Mouse (Mus musculus): ENCODE data around the gene Bhlhe40. TPM values are rescaled to one million over a fixed set of nuclear protein-coding genes. Genes with fewer than 3 reads are reported as not detected.

Bhlhe40 gene
- total and polyA plus RNA-seq, 3 experiments = 0.48 to 0.76 TPM; not detected in 1

GRCm38 (mm10) chr6:108655861-108656260 is 4.6 kb upstream of the Bhlhe40 start:
- Histone ChIP-seq H3K4me1 (ENCODE audit: insufficient read depth, low read depth, low read length) (no peaks in the 10 kb centered on the region), H3K4me3 (ENCODE audit: low read depth, low read length) (no peak overlapping the region), H3K36me3 (replicated peaks) (no peaks in the 10 kb centered on the region), H3K27me3 (ENCODE audit: insufficient read depth, low read length) (no peaks in the 10 kb centered on the region; the same call in 1 of the 2 replicates), H3K9me3 (replicated peaks) (no peaks in the 10 kb centered on the region; the same call in 1 of the 2 replicates)
- no peak for TF ChIP-seq GATA2 (IDR thresholded peaks at IDR 0.05; ENCODE audit: borderline replicate concordance, low read depth, low read length)
- TF ChIP-seq GATA1 (IDR thresholded peaks at IDR 0.05; ENCODE audit: borderline replicate concordance, low read length) = no peak
- no peak for TF ChIP-seq CTCF (IDR thresholded peaks at IDR 0.05; ENCODE audit: low read depth, low read length)
- no peak for TF ChIP-seq POLR2AphosphoS5 (IDR thresholded peaks at IDR 0.05; ENCODE audit: insufficient replicate concordance, low read depth, low read length)
- TF ChIP-seq TAL1 (conservative IDR thresholded peaks at IDR 0.05; ENCODE audit: low read depth, low read length) = no peak
- DNase-seq (ENCODE audit: low spot score) (no peak), ATAC-seq (ENCODE audit: extremely low read depth, insufficient number of reproducible peaks, low FRiP score, poor library complexity, severe bottlenecking) (no peak)

- Histone ChIP-seq H3K36me3 (replicated peaks) (no peaks in the 10 kb centered on the region), H3K4me1 (ENCODE audit: insufficient read depth, low read depth, low read length) (no peaks in the 10 kb centered on the region), H3K9me3 (replicated peaks) (no peaks in the 10 kb centered on the region; the same call in 1 of the 2 replicates), H3K27me3 (ENCODE audit: insufficient read depth, low read length) (no peaks in the 10 kb centered on the region; the same call in 1 of the 2 replicates), H3K4me3 (ENCODE audit: low read depth, low read length) (no peak overlapping the region)
- no peak for DNase-seq (ENCODE audit: low spot score)
- no peak for TF ChIP-seq TAL1 (conservative IDR thresholded peaks at IDR 0.05; ENCODE audit: low read depth, low read length)
- ATAC-seq (ENCODE audit: extremely low read depth, insufficient number of reproducible peaks, low FRiP score, poor library complexity, severe bottlenecking) = no peak
These were observed 2.4 kb upstream of the Bhlhe40 start for GRCm38 (mm10) chr6:108658051-108658415.

- H3K4me1 ChIP-seq (ENCODE audit: insufficient read depth, low read depth, low read length) = no peaks in the 10 kb centered on the region
- H3K36me3 ChIP-seq (replicated peaks) = no peaks in the 10 kb centered on the region
- no peak overlapping the region for H3K4me3 ChIP-seq (ENCODE audit: low read depth, low read length)
- DNase-seq (ENCODE audit: low spot score) (no peak), ATAC-seq (ENCODE audit: extremely low read depth, insufficient number of reproducible peaks, low FRiP score, poor library complexity, severe bottlenecking) (no peak)
- H3K27me3 ChIP-seq (ENCODE audit: insufficient read depth, low read length) = no peaks in the 10 kb centered on the region; the same call in 1 of the 2 replicates
- no peaks in the 10 kb centered on the region; the same call in 1 of the 2 replicates for H3K9me3 ChIP-seq (replicated peaks)
- TF ChIP-seq POLR2AphosphoS5 (IDR thresholded peaks at IDR 0.05; ENCODE audit: insufficient replicate concordance, low read depth, low read length) (no peak), TAL1 (conservative IDR thresholded peaks at IDR 0.05; ENCODE audit: low read depth, low read length) (no peak), GATA2 (IDR thresholded peaks at IDR 0.05; ENCODE audit: borderline replicate concordance, low read depth, low read length) (no peak), GATA1 (IDR thresholded peaks at IDR 0.05; ENCODE audit: borderline replicate concordance, low read length) (no peak), CTCF (IDR thresholded peaks at IDR 0.05; ENCODE audit: low read depth, low read length) (no peak)
These were observed 1.8 kb upstream of the Bhlhe40 start for GRCm38 (mm10) chr6:108658416-108659201.

GRCm38 (mm10) chr6:108659221-108659725 is 1.2 kb upstream of the Bhlhe40 start:
- Histone ChIP-seq H3K4me1 (ENCODE audit: insufficient read depth, low read depth, low read length) (no peaks in the 10 kb centered on the region), H3K4me3 (ENCODE audit: low read depth, low read length) (no peak overlapping the region), H3K9me3 (replicated peaks) (no peaks in the 10 kb centered on the region; the same call in 1 of the 2 replicates), H3K36me3 (replicated peaks) (no peaks in the 10 kb centered on the region), H3K27me3 (ENCODE audit: insufficient read depth, low read length) (no peaks in the 10 kb centered on the region; the same call in 1 of the 2 replicates)
- DNase-seq (ENCODE audit: low spot score) = no peak
- no peak for ATAC-seq (ENCODE audit: extremely low read depth, insufficient number of reproducible peaks, low FRiP score, poor library complexity, severe bottlenecking)
- TF ChIP-seq GATA1 (IDR thresholded peaks at IDR 0.05; ENCODE audit: borderline replicate concordance, low read length) (no peak), POLR2AphosphoS5 (IDR thresholded peaks at IDR 0.05; ENCODE audit: insufficient replicate concordance, low read depth, low read length) (no peak), CTCF (IDR thresholded peaks at IDR 0.05; ENCODE audit: low read depth, low read length) (no peak), GATA2 (IDR thresholded peaks at IDR 0.05; ENCODE audit: borderline replicate concordance, low read depth, low read length) (no peak), TAL1 (conservative IDR thresholded peaks at IDR 0.05; ENCODE audit: low read depth, low read length) (no peak)

GRCm38 (mm10) chr6:108659726-108660205 is 663 bp upstream of the Bhlhe40 start:
- Histone ChIP-seq H3K27me3 (ENCODE audit: insufficient read depth, low read length) (peaks cover 4% of the 10 kb centered on the region; the same call in 1 of the 2 replicates), H3K36me3 (replicated peaks) (no peaks in the 10 kb centered on the region), H3K4me3 (ENCODE audit: low read depth, low read length) (no peak overlapping the region), H3K4me1 (ENCODE audit: insufficient read depth, low read depth, low read length) (no peaks in the 10 kb centered on the region), H3K9me3 (replicated peaks) (no peaks in the 10 kb centered on the region; the same call in 1 of the 2 replicates)
- DNase-seq (ENCODE audit: low spot score) (no peak), ATAC-seq (ENCODE audit: extremely low read depth, insufficient number of reproducible peaks, low FRiP score, poor library complexity, severe bottlenecking) (no peak)
- TF ChIP-seq TAL1 (conservative IDR thresholded peaks at IDR 0.05; ENCODE audit: low read depth, low read length) = no peak
- TF ChIP-seq GATA2 (IDR thresholded peaks at IDR 0.05; ENCODE audit: borderline replicate concordance, low read depth, low read length) = no peak
- TF ChIP-seq CTCF (IDR thresholded peaks at IDR 0.05; ENCODE audit: low read depth, low read length) = no peak
- TF ChIP-seq GATA1 (IDR thresholded peaks at IDR 0.05; ENCODE audit: borderline replicate concordance, low read length) = no peak
- TF ChIP-seq POLR2AphosphoS5 (IDR thresholded peaks at IDR 0.05; ENCODE audit: insufficient replicate concordance, low read depth, low read length) = no peak

GRCm38 (mm10) chr6:108660878-108661389 is 505 bp downstream of the Bhlhe40 start:
- Histone ChIP-seq H3K4me1 (ENCODE audit: insufficient read depth, low read depth, low read length) (no peaks in the 10 kb centered on the region), H3K4me3 (ENCODE audit: low read depth, low read length) (no peak overlapping the region), H3K27me3 (ENCODE audit: insufficient read depth, low read length) (peaks cover 4% of the 10 kb centered on the region; the same call in 1 of the 2 replicates), H3K36me3 (replicated peaks) (no peaks in the 10 kb centered on the region), H3K9me3 (replicated peaks) (no peaks in the 10 kb centered on the region; the same call in 1 of the 2 replicates)
- no peak for TF ChIP-seq POLR2AphosphoS5 (IDR thresholded peaks at IDR 0.05; ENCODE audit: insufficient replicate concordance, low read depth, low read length)
- no peak for TF ChIP-seq CTCF (IDR thresholded peaks at IDR 0.05; ENCODE audit: low read depth, low read length)
- TF ChIP-seq GATA2 (IDR thresholded peaks at IDR 0.05; ENCODE audit: borderline replicate concordance, low read depth, low read length) = no peak
- TF ChIP-seq TAL1 (conservative IDR thresholded peaks at IDR 0.05; ENCODE audit: low read depth, low read length) = no peak
- TF ChIP-seq GATA1 (IDR thresholded peaks at IDR 0.05; ENCODE audit: borderline replicate concordance, low read length) = no peak
- DNase-seq (ENCODE audit: low spot score) = no peak
- ATAC-seq (ENCODE audit: extremely low read depth, insufficient number of reproducible peaks, low FRiP score, poor library complexity, severe bottlenecking) = no peak

All from G1E (cell line).